Mouse (Mus musculus) forebrain, postnatal 0 days (tissue): Measurements from ENCODE around the gene Tmub2. TPM values are rescaled to one million over a fixed set of nuclear protein-coding genes. Genes with fewer than 3 reads are reported as not detected.

Experiments
- ATAC-seq: fragments of 200-750 bp; cut with Nextera tagmentation; 2 replicates; pipeline ENCODE4 v1.8.0; 2017; ENCODE audit warnings: mild to moderate bottlenecking, moderate library complexity
- DNase-seq: peaks from one replicate; pipeline ENCODE4 v3.0.0-alpha.2; 2015
- H3K27ac ChIP-seq: fragments of 300-500 bp; sonication (generic); 2 replicates; pipeline ENCODE4 v1.5.1; 2014; ENCODE audit warnings: low read depth, mild to moderate bottlenecking, antibody characterized with exemption, low read length, moderate library complexity, mixed read lengths
- H3K27me3 ChIP-seq: fragments of 300-500 bp; sonication (generic); 2 replicates; pipeline ENCODE4 v1.6.1; 2014; ENCODE audit warnings: mild to moderate bottlenecking, low read length, mixed read lengths; ENCODE audit not compliant: insufficient read depth
- H3K36me3 ChIP-seq: fragments of 300-500 bp; sonication (generic); 2 replicates; pipeline ENCODE4 v1.6.1; 2014; ENCODE audit warnings: mild to moderate bottlenecking, moderate library complexity; ENCODE audit not compliant: insufficient read depth
- H3K4me1 ChIP-seq: fragments of 300-500 bp; sonication (generic); 2 replicates; pipeline ENCODE4 v1.6.1; 2014; ENCODE audit warnings: antibody characterized with exemption; ENCODE audit not compliant: insufficient read depth
- H3K4me2 ChIP-seq: fragments of 300-500 bp; sonication (generic); 2 replicates; pipeline ENCODE4 v1.6.1; 2014; ENCODE audit warnings: low read depth, mild to moderate bottlenecking, moderate library complexity
- H3K4me3 ChIP-seq: fragments of 300-500 bp; sonication (generic); 2 replicates; pipeline ENCODE4 v1.5.1; 2014; ENCODE audit warnings: low read depth, low read length, mixed read lengths
- H3K9ac ChIP-seq: fragments of 300-500 bp; sonication (generic); 2 replicates; pipeline ENCODE4 v1.6.1; 2014; ENCODE audit warnings: mild to moderate bottlenecking
- H3K9me3 ChIP-seq: fragments of 300-500 bp; sonication (generic); 2 replicates; pipeline ENCODE4 v1.6.1; 2016; ENCODE audit warnings: low read length
- CTCF ChIP-seq: sonication (generic); IDR thresholded peaks from 2 replicates; pipeline ENCODE4 v1.5.1; 2016; ENCODE audit warnings: antibody characterized with exemption, control low read depth, low read depth
- WGBS: fragments of 180-500 bp; shearing (Covaris S2); extraction: QIAGEN DNeasy Blood & Tissue Kit; methylation state at CpG from one replicate; pipeline ENCODE4 v1.1.7; 2014; 5-methylcytosine and 5-hydroxymethylcytosine counted together
- polyA plus RNA-seq: library from polyadenylated mRNA; unstranded; fragments of >200 nt; fragmentation: Nextera tagmentation; extraction: Ambion mirVana; gene quantifications from 2 replicates; pipeline ENCODE4 v1.2.1, GENCODE M21; 2015
- total RNA-seq: library from RNA; depleted of rRNA; stranded (reverse); fragments of >200 nt; gene quantifications from 2 replicates; pipeline ENCODE4 v1.2.3, GENCODE M21; 2014

Tmub2 gene
- total and polyA plus RNA-seq, 2 experiments from 2014 or later = 67.0 to 72.5 TPM

DNA sequence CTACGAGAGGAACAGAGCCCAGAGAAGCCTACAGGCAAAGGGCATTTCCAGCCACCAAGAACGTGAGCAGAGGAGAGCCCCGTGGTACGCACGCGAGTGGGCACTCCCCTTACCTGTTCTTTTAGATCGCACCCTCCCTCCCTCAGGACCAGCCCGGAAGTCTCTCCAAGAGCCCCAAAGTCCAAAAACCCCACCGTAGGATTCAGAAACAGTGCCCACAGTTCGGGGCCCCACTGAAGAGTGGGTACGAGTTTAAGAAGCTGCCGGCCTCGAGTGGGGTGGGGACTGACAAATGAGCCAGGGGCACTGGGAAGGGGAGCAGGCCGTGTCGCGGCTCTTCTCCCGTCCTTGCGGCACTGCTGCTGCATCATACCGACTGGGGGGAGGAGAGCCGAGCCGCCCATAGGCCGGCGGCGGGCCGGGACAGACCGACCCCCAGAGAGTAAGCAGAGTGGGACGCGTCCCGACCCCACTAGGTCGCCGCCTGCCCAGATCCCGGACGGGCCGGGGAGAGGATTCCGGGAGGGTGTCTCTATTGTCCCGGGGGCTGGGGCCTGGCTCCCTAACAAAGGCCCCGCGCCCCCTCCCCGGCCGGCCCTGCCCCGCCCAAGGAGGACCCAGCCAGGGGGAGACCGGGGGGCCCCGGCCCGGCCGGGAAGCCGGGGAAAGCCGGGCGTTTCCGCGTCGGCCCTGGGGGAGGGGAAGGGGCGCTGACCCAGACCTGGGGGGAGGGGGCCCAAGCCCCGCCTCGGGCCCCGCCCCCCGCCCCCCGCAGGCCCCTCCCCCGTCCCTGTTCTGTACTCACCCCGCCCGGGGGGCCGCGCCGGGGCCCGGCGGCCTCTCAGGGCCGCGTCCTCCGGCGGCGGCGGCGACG lies 11.1 kb downstream of the Tmub2 start:
- no peak for TF ChIP-seq CTCF
- Histone ChIP-seq H3K27me3 (no peaks in the 10 kb centered on the region), H3K9ac (peak overlapping the region; percentile 84), H3K4me3 (peak overlapping the region; percentile 90), H3K9me3 (no peaks in the 10 kb centered on the region), H3K36me3 (peaks cover 32% of the 10 kb centered on the region), H3K4me1 (peaks cover 8% of the 10 kb centered on the region), H3K27ac (peak overlapping the region; percentile 97), H3K4me2 (peak overlapping the region; percentile 86)
- ATAC-seq (peak; percentile 8; the same call in 1 of the 2 replicates), DNase-seq (peak; percentile 71)
- WGBS = 3% methylated on average over 46 of the region's 73 CpGs

DNA sequence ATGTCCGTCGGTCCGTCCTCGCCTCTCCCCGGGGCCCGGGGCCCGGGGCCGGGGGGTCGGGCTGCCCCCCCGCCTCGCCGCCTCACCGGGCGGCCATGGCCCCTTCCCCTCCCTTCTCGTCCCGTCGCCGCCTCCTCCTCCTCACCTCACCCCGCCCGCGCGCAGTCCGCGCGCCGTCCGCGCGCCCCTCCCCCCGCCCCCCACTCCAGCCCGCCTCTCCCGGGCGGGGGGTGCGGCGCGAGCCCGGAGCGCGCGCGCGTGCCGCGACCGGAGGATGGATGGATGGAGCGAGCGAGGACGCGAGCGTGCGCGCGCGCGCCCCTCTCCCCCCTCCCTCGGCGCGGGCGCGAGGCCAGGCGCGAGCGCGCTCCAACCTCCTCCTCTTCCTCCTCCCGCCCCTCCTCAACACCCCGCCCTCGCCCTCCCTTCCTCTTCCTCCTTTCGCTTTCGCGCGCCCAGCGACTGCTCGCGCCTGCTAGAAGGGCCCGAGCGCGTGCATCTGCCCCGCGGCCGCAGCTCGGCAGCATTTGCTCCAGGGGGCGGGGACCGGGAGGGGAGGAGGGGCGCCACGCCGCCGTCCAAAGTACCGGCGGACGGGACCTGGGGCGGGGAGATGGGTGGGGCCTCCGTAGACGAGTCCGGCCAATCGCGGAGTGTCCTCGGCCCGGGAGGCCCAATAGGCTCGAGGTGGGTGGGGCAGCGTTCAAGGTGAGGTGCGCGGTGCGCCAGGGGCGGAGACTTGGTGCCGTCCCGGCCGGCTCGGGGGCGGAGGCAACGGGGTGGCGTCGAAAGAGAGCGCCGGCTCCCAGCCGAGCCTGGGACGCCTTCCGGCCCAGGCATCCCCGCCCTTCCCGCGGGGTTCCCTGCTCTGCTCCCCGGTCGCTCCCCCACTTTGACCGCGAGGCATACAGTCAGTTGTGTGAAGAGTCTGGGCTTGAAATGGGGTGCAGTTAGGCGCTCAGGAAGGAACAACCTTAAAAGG lies 12.1 kb downstream of the Tmub2 start, which contains the start of gene Atxn7l3:
Gene Atxn7l3, minus strand, starts transcription at position 141 of the 982 bp plus-strand sequence.
- Histone ChIP-seq H3K27ac (peak within 1 kb of the TSS; percentile 97), H3K4me1 (peaks cover 8% of the 10 kb centered on the region), H3K36me3 (peaks cover 23% of the 10 kb centered on the region), H3K27me3 (no peaks in the 10 kb centered on the region), H3K4me2 (peak within 1 kb of the TSS; percentile 86), H3K9ac (peak within 1 kb of the TSS; percentile 84), H3K4me3 (peak within 1 kb of the TSS; percentile 90), H3K9me3 (no peaks in the 10 kb centered on the region)
- peak; percentile 95 for ATAC-seq
- 4% methylated on average over 75 of the region's 125 CpGs for whole genome bisulfite sequencing
- TF ChIP-seq CTCF = peak; percentile 6; the same call in 1 of the 2 replicates
- DNase-seq = peak; percentile 98

DNA sequence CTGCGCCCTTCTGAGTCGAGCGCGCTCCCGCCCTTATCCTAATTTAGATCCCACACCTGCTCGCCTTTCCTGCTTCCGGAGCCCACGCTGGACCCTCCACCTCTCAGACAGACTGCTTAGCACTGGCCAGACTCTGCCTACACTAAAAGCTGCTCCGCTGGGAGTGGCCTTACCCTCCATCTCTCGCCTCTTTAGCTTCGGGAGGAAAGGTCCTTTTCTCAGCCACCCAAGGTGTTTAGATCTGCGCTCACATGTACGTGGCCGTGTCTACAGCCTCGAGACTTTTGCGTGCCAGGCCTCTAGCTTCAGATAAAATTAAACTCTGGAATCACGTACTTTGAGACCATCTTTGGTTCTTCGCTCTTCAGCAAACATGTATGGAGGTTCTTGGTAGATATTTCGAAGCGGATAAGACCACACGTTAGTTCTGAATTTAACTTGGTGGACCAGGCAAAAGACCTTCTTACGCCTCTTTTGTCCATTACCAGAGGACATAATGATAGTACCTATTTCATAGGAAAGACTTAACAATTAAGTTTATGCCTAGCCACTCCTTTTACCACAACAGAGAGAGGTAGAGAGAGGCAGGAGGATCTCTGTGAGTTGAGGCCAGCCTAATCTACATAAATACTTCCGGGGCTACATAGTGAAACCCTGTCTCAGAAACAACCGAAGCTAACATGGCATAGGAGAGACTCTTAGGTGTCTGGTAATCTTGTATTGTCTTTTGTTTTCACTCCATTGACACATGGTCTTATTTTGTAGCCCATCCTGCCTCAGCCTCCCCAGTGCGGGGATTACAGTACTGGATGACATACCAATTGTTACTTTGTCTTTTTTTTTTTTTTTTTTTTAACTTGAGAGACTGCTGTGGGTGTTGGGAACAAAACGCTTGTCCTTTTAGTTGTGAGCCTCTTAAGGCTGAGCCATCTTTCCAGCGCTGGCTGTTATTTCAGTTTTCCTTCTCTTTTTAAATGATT lies 13.1 kb downstream of the Tmub2 start:
- H3K27me3 ChIP-seq = no peaks in the 10 kb centered on the region
- H3K36me3 ChIP-seq = peaks cover 12% of the 10 kb centered on the region
- 26% methylated on average over 27 of the region's 27 CpGs for WGBS
- H3K4me1 ChIP-seq = peaks cover 8% of the 10 kb centered on the region
- H3K4me3 ChIP-seq = peak overlapping the region; percentile 90
- no peak for DNase-seq
- H3K9ac ChIP-seq = peak overlapping the region; percentile 84
- peak; percentile 3; the same call in 1 of the 2 replicates for ATAC-seq
- no peaks in the 10 kb centered on the region for H3K9me3 ChIP-seq
- peak overlapping the region; percentile 97 for H3K27ac ChIP-seq
- H3K4me2 ChIP-seq = peak overlapping the region; percentile 86
- no peak for TF ChIP-seq CTCF

DNA sequence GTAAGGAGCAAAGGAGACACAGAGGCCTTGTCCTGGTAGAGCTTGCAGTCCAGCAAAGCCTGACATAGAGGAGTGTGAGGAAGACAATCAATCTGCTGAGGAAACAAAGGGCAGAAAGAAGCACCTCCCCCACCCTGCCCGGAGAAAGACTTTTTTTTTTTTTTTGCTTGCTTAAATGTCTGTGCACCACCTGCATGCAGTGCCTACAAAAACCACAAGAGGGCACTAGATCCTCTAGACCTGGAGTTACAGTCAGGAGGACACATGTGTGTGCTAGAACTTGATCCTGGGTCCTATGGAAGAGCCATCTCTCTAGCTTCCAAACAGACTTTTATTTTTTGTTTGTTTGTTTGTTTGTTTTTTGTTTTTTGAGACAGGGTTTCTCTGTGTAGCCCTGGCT lies 15.1 kb downstream of the Tmub2 start:
- 10% methylated on average over 1 of the region's 1 CpGs for WGBS
- TF ChIP-seq CTCF = peak; percentile 73
- Histone ChIP-seq H3K27ac (no peak overlapping the region), H3K9me3 (no peaks in the 10 kb centered on the region), H3K4me2 (no peak overlapping the region), H3K4me1 (peaks cover 5% of the 10 kb centered on the region), H3K36me3 (no peaks in the 10 kb centered on the region), H3K9ac (no peak overlapping the region), H3K4me3 (no peak overlapping the region), H3K27me3 (no peaks in the 10 kb centered on the region)
- ATAC-seq = no peak
- peak; percentile 78 for DNase-seq

DNA sequence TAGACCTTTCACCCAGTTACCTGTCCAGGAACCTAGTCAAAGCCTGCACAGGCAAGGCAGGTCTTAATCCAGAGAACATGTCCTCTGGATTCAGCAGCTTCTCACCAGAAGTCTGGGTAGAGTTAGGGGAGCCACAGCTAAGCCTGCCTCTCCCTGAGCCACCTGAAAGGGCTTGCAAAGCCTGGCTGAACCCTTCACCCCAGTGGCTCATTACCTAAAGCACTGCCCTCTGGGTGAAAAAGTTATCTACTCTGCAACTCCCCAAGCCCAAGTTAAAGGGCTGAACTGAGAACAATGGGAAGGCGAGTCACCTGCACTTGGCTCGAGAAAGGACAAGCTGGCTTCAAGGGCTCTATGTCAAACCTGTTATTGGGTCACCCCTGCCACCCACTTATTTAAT lies 19.4 kb downstream of the Tmub2 start:
- H3K4me1 ChIP-seq = no peaks in the 10 kb centered on the region
- H3K4me3 ChIP-seq = no peak overlapping the region
- no peak overlapping the region for H3K9ac ChIP-seq
- peaks cover 24% of the 10 kb centered on the region for H3K36me3 ChIP-seq
- ATAC-seq = no peak
- H3K27me3 ChIP-seq = no peaks in the 10 kb centered on the region
- no peaks in the 10 kb centered on the region for H3K9me3 ChIP-seq
- H3K4me2 ChIP-seq = no peak overlapping the region
- 35% methylated on average over 2 of the region's 2 CpGs for WGBS
- no peak for DNase-seq
- no peak overlapping the region for H3K27ac ChIP-seq
- no peak for TF ChIP-seq CTCF

DNA sequence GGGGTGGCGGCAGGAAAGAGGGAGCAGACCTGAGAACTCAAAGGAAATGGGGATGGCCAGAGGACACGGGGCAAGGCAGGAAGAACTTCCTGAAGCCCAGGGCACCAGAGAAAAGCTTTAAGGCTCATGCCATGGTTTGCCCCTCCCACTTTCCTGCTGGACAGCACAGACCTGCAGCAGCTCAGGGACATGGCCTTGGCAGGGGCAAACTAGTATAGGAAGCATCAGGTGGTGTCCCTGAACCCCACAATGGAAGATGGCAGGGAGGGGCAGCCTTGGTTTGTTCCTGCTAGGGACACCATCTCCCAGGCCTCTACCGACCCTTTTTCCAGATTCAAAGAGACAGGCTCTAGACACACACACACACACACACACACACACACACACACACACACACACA lies 20.6 kb downstream of the Tmub2 start:
- DNase-seq = no peak
- H3K4me3 ChIP-seq = no peak overlapping the region
- H3K4me1 ChIP-seq = no peaks in the 10 kb centered on the region
- TF ChIP-seq CTCF = no peak
- 68% methylated on average over 3 of the region's 3 CpGs for WGBS
- H3K9me3 ChIP-seq = no peaks in the 10 kb centered on the region
- no peak for ATAC-seq
- H3K27me3 ChIP-seq = no peaks in the 10 kb centered on the region
- H3K9ac ChIP-seq = no peak overlapping the region
- peaks cover 31% of the 10 kb centered on the region for H3K36me3 ChIP-seq
- H3K27ac ChIP-seq = no peak overlapping the region
- no peak overlapping the region for H3K4me2 ChIP-seq
